Mouse (Mus musculus) erythroid progenitor cell, adult 5-6 weeks (primary cell): ENCODE data around the gene Galc. TPM values are rescaled to one million over a fixed set of nuclear protein-coding genes. Genes with fewer than 3 reads are reported as not detected.

Experiments
- ATAC-seq: replicated peaks from 2 replicates; pipeline ENCODE4 v1.8.0; 2016; ENCODE audit warnings: moderate number of reproducible peaks, mild to moderate bottlenecking, moderate TSS enrichment, inconsistent platforms; ENCODE audit not compliant: poor library complexity, low FRiP score, severe bottlenecking
- total RNA-seq, 2 experiments: library from RNA; stranded (forward) in 1 of 2; stranded (reverse) in 1 of 2; fragments of 150-400 nt in 1 of 2; fragments of 186-747, 209-891 nt in 1 of 2; gene quantifications; 2 replicates each; pipeline versions ENCODE4 v1.2.3 to v1.2.4; 2015 to 2017; ENCODE audit warnings: low replicate concordance in 2 of 2

Galc gene
- total RNA-seq (2015; ENCODE audit: low replicate concordance) = 5.0 and 11.9 TPM in 2 replicates
- total RNA-seq (2017; ENCODE audit: low replicate concordance) = 1.6 and 6.2 TPM in 2 replicates

DNA sequence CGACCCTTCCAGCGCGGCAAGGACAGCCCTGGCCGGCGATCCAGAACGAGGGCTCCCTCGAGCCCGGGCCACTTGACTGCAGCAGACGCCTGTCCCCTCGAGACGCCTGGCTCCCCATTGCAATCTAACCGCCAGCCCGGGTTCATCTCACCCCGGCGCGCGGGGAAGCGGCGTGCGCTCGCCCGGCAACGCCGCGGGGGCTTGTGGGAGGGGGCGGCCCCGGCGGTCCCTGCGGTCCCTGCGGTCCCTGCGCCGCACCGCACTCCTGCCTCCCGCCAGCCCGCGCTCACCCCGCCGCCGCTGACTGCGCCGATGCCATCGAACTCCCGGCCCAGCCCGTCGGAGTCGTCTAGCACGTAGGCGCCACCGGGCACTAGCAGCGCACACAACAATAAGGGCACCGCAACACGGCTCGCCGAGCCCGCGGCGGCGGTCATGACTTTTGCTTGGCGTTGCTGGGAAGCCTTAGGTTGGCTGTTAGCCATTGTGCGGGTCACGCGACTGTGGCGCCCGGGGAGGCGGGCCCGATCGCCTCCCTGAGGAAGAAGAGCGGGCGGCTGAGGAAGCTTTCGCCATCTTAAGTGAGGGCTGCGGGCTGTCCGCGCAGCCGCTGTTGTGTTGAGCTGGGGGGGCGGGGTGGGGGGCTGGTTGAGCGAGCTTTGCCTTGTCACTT, at the start of gene Galc:
Gene Galc, minus strand, starts transcription at position 615 of the 673 bp plus-strand sequence.
- ATAC-seq = peak; percentile 72

DNA sequence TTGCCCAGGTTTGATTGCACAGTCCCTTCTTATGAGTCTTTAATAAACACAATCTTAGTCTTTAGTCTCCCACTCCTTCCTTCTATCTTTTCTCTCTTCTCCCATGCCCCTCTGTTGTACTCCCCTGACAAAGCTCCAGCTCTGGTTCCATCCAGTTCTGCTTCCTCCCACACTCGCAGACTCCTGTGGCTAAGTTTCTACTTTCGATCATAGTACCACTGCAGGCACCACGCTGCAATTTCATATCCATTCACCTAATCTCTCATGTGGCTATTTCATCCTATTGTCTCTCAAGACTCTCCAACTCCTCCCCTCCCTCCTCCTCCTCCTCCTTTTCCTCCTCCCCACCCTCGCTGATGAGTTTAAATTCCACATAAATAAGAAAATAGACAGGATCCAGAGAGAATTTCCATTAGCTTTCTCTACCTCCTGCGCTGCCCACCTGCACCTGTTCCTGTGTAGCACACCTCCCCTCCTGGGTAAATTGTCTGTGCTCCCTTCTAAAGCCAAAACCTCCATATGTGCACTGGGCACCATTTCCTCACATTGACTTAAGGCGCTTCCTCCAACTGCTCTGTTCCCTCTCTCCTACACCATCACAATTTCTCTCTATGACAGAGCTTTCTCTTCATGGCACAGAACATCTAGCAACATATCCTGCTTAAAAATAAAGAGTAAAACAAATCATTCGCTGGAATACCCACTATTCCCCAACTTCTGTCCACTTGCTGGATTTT, 48.1 kb upstream of the Galc start:
- ATAC-seq = no peak

DNA sequence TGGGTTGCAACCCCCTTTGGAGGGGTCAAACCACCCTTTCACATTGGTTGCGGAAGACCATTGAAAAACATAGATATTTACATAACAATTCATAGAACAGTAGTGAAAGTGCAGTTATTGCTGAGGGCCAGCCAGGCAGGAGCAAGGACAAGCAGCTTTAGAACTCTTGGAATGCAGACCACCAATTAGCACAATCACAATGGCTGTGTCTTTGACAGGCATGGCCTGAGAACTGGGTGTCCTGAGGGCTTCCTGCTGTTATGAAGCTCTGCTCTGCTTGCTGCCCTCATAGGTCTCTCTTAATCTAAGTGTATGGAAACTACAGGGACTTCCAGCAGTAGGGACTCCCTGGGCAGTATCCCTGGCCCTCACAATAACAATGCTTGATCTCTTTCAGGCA, 43.8 kb upstream of the Galc start:
- ATAC-seq = no peak

DNA sequence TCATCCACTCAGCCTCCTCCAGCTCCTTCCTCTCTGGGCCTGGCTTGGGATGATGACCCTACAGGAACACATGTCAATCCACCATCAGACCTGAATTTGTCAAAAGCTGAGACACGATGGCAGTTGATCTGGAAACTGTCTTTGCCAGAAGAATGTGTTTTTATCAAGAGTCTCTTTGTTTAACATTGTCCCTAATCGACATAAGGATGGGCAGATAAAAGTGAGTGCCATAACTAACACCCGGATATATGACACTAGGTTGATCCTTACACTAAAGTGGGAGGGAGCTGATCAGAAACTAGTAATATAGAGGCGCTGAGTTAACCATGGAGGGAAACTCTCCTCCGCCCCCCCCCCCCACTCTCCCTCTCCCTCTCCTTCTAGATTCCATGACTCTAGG, 42.7 kb upstream of the Galc start:
- ATAC-seq = no peak

DNA sequence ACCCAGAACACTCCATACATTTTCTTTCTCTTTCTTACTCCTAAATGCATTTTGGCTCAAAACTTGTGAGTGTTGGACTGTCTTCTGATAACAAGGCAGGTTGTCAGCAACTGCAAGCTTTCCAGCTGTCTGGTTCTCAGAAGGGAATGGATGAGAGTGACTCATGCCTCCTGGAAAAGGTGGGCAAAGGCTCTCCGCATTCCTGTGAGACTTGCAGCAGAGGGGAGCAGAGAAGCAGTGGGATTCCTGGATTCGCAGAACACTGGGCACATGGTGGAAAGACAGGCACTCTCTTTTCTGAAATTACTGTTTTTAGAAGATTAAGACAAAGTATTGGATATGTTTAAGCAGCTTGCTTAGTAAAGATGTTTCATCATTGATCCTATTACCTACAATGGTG, 35.0 kb upstream of the Galc start:
- no peak for ATAC-seq

DNA sequence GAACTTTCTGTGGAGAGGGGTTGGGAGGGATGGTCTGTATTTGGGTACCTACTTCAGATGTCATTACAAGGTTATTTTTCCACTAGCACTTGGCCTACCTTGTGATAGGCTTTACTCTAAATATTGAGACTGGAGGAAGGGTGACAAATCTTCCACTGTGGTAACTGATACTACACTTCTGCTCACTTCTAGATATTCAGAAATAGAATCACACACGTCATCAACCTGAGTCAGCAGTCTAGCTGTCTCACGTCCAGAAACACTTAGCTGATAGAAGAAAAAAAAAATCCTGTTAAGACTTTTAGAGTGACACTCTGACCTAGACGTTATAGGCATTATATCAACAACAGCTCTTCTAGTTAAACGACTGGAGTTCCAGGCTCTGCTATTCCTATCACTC, 33.0 kb upstream of the Galc start:
- no peak for ATAC-seq

DNA sequence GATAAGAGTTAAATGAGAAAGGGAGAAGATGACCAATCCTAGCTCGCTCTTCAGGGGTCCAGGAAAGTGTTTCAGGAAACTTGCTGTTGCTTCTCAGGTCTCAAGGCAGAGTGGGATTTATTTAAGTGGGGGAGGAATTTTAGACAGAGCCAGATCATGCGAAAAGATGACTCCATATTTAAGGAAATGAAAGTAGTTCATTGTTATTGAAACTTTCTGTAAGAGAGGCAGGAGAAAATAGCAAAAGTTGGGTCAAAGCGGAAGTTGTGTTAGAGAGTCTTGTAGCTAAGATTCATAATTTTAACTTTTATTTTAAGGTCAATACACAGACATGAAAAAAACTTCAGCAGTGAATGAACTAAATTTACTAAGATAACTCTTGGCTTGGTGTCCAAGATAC, 31.2 kb upstream of the Galc start:
- ATAC-seq = no peak

DNA sequence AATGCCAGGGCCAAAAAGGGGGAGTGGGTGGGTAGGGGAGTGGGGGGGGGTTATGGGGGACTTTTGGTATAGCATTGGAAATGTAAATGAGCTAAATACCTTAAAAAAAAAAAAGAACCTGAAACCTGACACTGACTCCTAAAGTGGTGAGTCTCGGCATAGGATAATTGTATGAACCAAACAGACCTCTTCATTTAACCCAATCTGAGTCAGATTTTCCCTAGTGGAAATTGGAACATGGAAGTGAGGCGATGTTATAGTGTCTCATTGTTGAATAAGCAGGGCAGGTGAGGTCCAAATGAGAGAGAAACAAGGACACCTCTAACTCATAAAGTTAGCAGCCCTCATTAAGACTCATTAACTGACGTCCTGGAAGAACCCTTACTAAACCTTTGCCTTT, 25.2 kb upstream of the Galc start:
- ATAC-seq = no peak

DNA sequence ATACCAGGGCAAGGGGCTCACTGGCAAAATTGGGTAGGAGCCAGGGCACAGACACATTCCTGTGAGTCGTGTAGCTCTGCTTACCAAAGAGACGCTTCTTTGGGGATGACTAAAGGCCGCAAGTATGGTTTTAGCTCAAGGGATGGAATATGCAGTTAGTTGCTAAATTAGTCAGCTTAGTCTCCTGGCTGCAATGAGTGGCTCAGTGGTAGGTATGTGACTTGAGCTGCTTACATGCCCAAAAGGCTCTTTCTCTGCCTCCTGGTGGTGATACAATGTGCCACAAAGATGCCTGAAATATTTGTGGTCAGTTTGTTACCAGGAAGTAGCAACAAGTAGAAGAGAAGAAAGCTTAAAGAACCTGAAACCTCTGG, 24.2 kb upstream of the Galc start:
- ATAC-seq = no peak

DNA sequence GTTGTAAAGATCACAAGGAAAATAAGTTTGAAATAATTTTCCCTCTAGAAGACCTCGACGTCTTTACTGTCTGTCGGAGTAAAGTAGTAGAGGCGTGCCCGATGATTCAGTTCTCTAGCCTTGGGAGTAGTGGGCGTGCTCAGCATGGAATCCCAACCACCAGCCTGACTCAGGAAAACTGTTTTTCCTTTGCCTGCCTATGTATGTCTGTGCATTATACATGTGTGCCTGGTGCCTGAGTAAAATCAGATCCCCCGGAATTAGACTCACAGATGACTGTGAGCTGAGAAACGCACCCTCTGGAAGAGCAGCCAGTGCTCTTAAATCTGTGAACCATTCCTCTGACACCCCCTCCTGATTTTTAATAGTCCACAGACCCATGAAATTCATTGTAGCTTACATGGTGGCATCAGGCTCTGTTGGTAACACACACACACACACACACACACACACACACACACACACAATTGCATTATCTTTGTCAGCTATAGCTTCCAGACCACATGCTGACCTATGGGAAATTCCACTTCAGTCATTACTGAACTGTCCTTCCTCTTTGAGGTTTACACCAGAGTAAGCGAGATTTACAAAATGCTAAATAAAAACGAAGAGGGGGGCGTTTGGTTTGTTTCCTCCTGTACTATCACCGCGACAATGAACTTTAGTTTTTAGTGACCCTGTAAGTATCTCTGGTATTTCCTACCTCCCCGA, 23.7 kb upstream of the Galc start:
- no peak for ATAC-seq

DNA sequence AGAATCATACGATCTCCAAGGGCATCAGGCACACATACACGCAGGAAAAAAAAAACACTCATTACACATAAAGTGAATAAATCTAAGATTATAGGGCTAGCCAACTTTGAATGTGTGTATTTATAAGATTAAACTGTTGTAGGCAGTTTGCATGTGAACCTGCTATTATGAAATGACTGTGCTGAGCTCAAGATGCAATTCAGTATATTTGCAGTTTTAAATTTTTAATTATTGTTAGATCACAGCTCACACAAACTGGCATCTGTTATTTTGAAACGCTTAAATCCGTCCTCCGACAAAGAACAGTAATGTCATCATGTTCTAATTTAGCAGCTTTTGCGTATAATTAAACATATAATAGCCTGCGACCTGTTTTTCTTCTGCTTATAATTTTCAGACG, 21.7 kb upstream of the Galc start:
- no peak for ATAC-seq

DNA sequence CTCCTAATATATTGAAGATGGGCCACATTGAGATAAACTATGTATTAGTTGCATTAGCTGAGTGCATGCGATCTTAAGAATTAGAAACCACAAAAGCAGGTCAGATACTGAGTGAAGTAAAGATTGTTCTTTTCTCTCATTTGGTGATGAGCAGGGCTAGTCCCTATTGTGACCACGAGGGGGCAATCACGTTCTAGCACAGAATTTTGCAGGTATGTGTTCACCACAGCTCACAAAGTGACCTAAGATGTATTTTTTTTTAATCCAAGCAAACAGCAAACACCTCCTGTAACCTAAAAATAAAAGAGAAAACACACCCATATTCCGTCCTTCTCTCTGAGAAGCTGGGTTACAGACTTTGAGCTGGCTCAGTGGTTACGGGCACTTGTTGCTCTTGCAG, 21.3 kb upstream of the Galc start:
- no peak for ATAC-seq

DNA sequence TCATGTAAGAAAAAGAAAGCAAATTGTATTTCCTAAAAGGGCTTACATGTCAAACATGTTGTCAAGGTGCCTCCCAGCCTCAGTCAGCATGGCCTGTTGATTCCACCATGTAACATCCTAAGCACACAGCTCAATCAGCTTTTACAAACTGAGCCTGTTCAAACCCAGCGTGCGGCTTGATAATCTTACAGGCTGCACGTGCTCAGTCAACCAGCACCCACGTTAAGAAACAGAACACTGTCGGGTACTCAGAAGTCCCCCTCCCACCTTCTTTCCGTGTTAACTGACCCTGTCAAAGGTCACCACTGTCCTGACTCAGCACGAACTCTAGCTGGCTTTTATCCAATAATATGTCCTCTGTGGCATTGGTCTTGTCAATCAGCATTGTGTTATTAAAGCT, 13.2 kb upstream of the Galc start:
- ATAC-seq = no peak

DNA sequence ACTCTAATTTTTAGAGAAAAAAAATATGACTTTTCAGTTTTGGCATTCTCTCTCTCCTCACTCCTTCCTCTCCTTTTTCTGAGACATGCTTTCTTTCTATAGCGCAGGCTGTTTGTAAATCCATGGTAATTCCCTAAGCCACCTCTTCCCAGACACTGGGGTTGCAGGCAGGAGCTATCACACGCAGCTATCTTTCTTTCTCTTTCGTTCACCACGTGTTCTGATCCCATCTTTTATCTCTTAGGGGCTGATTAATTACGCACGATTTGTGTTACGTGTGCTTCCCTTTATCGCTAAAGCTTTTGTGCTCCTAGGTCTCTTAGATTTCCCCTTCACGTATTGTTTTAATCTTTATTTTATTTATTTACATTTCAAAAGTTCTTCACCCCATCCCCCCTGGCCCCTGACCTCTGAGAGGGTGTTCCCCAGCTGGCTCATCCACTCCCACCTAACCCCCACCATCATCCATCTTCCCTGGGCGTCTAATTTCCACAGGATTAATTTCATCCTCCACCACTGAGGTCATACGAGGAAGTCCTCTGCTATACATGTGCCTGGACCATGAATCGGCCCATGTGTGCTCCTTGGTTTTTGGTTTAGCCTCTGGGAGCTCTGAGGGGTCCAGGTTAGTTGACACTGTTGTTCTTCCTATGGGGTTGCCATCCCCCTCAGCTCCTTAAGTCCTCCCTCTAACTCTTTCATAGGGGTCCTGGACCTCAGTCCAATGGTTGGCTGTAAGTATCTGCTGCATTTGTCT, 11.7 kb upstream of the Galc start:
- ATAC-seq = no peak

DNA sequence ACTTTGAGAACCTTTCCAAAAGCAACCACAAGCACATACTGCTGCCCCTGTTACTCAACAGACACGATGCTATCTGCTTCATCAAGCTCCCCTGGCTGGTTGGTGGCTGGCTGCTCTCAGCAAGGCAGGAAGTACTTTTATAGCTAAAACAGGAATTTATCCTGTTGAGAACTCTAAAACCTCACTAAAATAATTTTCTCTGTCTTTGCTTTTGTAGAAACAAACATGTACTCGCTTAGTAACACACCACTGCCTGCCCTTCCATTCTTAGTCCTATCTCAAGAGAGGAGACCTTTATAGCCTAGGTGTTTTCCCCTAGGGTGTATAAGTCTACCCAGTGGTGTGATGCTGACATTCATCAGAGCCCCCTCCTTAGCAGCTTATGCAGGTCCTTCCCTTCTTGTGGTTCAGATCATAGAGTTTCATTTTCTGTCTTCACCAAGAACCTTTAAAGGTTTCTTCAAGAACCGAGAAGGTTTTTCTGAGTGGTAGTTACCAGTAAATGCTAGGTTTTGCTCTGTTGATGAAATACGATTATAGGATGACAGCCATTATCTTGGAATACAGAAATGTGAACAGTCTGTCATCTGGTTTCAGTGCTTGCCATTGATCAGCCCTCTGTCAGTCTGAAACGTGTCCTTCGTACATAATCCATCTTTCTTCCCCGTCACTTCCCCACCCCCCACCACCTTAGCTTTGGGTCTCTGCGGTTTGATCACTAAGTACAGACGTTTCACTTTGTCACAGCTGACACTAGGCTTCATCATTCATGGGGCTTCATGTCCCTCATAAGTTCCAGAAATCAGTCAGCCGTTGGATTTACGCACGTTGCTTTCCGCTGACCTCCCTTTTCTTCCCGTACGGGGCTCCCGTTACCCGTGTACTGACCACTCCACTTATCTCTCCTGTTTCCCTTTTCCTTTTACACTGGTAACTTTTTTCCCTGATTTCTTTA, 10.8 kb upstream of the Galc start:
- no peak for ATAC-seq

DNA sequence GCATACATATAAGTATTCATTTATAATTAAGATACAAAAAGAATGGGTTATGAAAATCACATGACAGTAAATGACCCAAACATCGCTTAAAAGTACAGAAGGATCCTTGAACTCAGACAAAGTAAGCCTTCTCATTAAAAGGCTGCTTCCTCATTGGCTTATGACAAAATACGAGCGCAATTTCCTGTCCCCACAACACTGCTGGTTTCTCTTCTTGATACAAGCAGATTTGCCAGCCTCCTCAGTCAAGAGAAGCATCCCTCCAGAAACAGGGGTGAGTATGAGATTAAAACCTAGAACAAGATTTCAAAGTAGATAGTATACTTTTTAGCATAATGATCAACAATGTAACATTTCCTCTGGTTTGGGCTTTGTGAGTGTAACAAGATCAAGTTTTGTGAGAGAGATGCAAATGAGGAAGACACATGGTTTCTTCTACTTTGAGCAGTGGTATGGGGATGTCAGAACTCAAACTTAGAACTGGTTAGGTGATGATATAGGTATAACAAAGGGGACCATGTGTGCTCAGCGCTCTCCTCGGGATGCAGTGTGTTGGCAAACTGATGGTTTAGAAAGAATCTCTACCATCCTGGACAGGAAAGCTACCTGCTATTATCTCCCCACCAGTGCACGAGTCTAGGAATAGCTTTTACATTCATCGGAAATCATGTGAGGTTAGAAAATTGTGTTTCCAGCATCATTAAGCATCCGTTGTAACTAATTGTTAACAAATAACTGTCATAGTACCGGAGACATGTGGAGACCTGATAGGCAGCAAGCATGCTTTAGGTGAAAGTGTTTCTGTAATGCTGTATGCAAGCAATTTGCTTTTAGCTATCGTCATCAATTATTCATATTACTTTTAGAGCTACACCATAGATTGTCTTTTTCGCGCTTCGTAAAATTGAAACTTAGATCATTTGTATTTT, 9.4 kb upstream of the Galc start, which contains the start of gene Gpr65:
Gene Gpr65, plus strand, starts transcription at position 195 of the 929 bp plus-strand sequence.
- no peak for ATAC-seq

DNA sequence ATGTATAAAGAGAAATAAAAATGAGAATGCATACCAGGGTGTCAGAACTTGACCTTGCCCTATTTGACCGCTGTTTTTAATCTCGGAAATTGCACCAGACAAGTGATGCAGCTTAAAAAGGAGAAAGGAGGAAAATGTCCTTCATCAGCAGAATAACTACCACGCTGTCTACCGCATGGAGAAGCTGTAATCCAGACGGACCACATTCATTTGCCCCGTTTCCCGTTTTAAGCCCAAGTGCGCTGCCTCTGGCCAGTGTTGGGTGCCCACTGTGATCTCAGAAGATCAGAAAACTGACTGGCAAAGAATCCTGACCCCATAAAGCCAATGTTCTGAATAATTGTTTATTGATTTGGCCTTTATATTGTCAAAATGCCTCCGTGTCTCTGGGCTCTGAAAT, 6.4 kb upstream of the Galc start:
- no peak for ATAC-seq

DNA sequence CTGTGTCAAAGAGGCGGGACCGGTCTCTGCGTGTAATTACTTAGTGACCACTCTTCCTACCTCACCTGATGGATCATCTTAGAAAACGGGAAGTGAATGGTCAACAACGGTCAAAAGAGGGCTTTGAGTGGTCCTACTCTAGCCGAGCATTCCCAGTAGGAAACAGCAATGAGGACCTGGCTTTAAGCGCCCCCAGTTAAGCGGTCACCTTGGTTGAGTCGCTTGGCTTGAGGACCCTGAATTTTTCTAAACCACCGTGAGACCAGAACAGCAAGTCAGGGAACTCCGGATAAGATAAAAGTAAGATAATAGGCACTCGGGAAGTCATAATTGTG, 226 bp upstream of the Galc start:
- no peak for ATAC-seq
